Mouse (Mus musculus): ENCODE measurements around the gene Orc5. TPM values are rescaled to one million over a fixed set of nuclear protein-coding genes. Genes with fewer than 3 reads are reported as not detected.
"Not testable (repeated sequence)": the region's sequence is repeated elsewhere in the genome, so short reads cannot be mapped to it uniquely, and the experiment has no call there.

Orc5 gene
- polyA plus RNA-seq, 1 experiment, result 2.1 TPM

DNA sequence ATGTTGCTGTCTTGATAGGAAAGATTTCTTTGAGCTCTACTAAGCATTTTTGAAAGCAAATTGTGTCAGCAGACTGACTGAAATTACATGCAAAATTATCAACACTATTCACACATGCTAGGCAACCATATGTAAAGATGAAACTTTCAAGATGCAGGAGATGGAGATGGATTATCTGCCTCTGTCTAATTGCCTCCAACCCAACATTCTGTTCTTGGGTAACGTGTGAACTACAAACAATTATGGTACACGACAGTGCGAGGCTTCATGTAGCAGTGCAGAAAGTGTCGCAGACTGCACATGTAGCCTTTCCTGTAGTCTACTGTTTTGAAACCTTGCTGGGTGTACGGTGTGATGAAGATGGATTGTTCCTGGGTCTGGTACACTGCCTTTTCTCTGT, 67.7 kb downstream of the Orc5 start:
- WGBS, result 94% methylated on average over 5 of the region's 5 CpGs

GRCm38 (mm10) chr5:22472445-22472844, 77.8 kb downstream of the Orc5 start:
- not testable (repeated sequence) for H3K4me1 ChIP-seq (ENCODE audit: control insufficient read depth, insufficient read depth, insufficient read length); H3K27ac ChIP-seq (ENCODE audit: insufficient read depth, low read length); H3K27me3 ChIP-seq (ENCODE audit: control insufficient read depth, insufficient read depth, low read length); H3K36me3 ChIP-seq (ENCODE audit: control insufficient read depth, insufficient read depth, low read length); H3K4me3 ChIP-seq (ENCODE audit: extremely low read depth, insufficient read depth, insufficient read length); DNase-seq (ENCODE audit: low read depth in 1 of 2, low spot score in 2 of 2)
- 95% methylated on average over 7 of the region's 11 CpGs for WGBS

More for the DNA sequence above, 67.7 kb downstream of the Orc5 start:
- TF ChIP-seq POLR2A (IDR thresholded peaks at IDR 0.05; ENCODE audit: low read depth, low read length) (no peak), CTCF (IDR thresholded peaks at IDR 0.05; ENCODE audit: extremely low read depth, insufficient read depth, insufficient read length, insufficient replicate concordance) (no peak)
- Histone ChIP-seq H3K27me3 (ENCODE audit: control insufficient read depth, insufficient read depth, low read length) (no peaks in the 10 kb centered on the region), H3K4me3 (ENCODE audit: extremely low read depth, insufficient read depth, insufficient read length) (no peak overlapping the region), H3K27ac (ENCODE audit: insufficient read depth, low read length) (no peak overlapping the region), H3K4me1 (ENCODE audit: control insufficient read depth, insufficient read depth, insufficient read length) (no peaks in the 10 kb centered on the region), H3K36me3 (ENCODE audit: control insufficient read depth, insufficient read depth, low read length) (peaks cover 11% of the 10 kb centered on the region)
- no peak for DNase-seq (ENCODE audit: low read depth in 1 of 2, low spot score in 2 of 2)

GRCm38 (mm10) chr5:22471243-22471642, 79.0 kb downstream of the Orc5 start:
- 82% methylated on average over 4 of the region's 4 CpGs for WGBS
- DNase-seq (ENCODE audit: low read depth in 1 of 2, low spot score in 2 of 2), result no peak

DNA sequence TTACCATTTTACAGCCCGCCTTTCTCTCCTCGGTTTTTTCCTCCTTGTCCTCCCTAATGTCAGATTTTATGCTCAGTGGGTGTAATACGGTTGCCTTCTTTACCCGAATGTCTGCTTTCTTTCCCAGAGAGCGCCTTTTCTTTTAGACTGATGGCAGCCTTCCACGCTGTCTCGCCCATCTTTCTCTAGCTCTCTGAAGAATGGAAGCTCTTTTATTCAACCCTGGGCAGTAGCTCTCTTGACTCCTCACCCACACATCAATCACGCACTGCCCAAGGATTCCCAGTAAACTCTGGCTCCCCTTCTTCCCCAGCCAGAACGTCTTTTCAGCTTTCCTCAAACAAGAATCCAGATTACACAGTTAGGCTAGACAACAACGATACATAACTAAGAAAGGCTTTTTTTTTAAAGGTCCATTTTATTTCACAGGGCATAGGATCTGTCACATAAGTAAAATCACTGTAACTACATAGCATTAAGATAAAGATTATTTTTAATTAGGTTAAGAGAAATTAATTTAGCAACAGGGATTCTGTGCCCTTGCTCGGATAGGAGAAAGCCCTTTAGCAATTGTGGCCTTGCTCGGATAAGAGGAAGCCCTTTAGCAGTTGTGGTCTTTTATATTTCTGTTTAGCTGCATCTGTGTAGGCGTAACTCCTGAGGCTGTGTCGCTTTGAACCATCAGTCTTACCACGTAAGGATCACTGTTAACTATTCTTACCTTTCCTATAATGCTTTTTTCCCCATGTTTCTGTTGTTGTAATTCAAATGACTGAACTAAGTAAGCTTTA, 97.2 kb downstream of the Orc5 start:
- Histone ChIP-seq H3K4me3 (ENCODE audit: extremely low read depth, insufficient read depth, insufficient read length) (no peak overlapping the region), H3K4me1 (ENCODE audit: control insufficient read depth, insufficient read depth, insufficient read length) (no peaks in the 10 kb centered on the region), H3K27me3 (ENCODE audit: control insufficient read depth, insufficient read depth, low read length) (no peaks in the 10 kb centered on the region; the same call in 1 of the 2 replicates), H3K36me3 (ENCODE audit: control insufficient read depth, insufficient read depth, low read length) (no peaks in the 10 kb centered on the region), H3K27ac (ENCODE audit: insufficient read depth, low read length) (no peak overlapping the region)
- no peak for DNase-seq (ENCODE audit: low read depth in 1 of 2, low spot score in 2 of 2)
- WGBS, result 83% methylated on average over 15 of the region's 15 CpGs
- no peak for TF ChIP-seq POLR2A (IDR thresholded peaks at IDR 0.05; ENCODE audit: low read depth, low read length)
- TF ChIP-seq CTCF (IDR thresholded peaks at IDR 0.05; ENCODE audit: extremely low read depth, insufficient read depth, insufficient read length, insufficient replicate concordance), result no peak

More at GRCm38 (mm10) chr5:22471243-22471642, 79.0 kb downstream of the Orc5 start:
- Histone ChIP-seq H3K4me1 (ENCODE audit: control insufficient read depth, insufficient read depth, insufficient read length) (no peaks in the 10 kb centered on the region), H3K36me3 (ENCODE audit: control insufficient read depth, insufficient read depth, low read length) (no peaks in the 10 kb centered on the region), H3K27ac (ENCODE audit: insufficient read depth, low read length) (no peak overlapping the region), H3K27me3 (ENCODE audit: control insufficient read depth, insufficient read depth, low read length) (no peaks in the 10 kb centered on the region), H3K4me3 (ENCODE audit: extremely low read depth, insufficient read depth, insufficient read length) (no peak overlapping the region)
- TF ChIP-seq POLR2A (IDR thresholded peaks at IDR 0.05; ENCODE audit: low read depth, low read length) (no peak), CTCF (IDR thresholded peaks at IDR 0.05; ENCODE audit: extremely low read depth, insufficient read depth, insufficient read length, insufficient replicate concordance) (no peak)

- no peak overlapping the region for H3K27ac ChIP-seq (ENCODE audit: insufficient read depth, low read length)
- no peaks in the 10 kb centered on the region for H3K4me1 ChIP-seq (ENCODE audit: control insufficient read depth, insufficient read depth, insufficient read length)
- DNase-seq (ENCODE audit: low read depth in 1 of 2, low spot score in 2 of 2), result no peak
- no peaks in the 10 kb centered on the region for H3K36me3 ChIP-seq (ENCODE audit: control insufficient read depth, insufficient read depth, low read length)
- H3K27me3 ChIP-seq (ENCODE audit: control insufficient read depth, insufficient read depth, low read length), result no peaks in the 10 kb centered on the region; the same call in 1 of the 2 replicates
- H3K4me3 ChIP-seq (ENCODE audit: extremely low read depth, insufficient read depth, insufficient read length), result no peak overlapping the region
- TF ChIP-seq POLR2A (IDR thresholded peaks at IDR 0.05; ENCODE audit: low read depth, low read length) (no peak), CTCF (IDR thresholded peaks at IDR 0.05; ENCODE audit: extremely low read depth, insufficient read depth, insufficient read length, insufficient replicate concordance) (no peak)
- 71% methylated on average over 9 of the region's 9 CpGs for WGBS
Measured at GRCm38 (mm10) chr5:22452452-22452851, 97.8 kb downstream of the Orc5 start.

- H3K36me3 ChIP-seq (ENCODE audit: control insufficient read depth, insufficient read depth, low read length), result no peaks in the 10 kb centered on the region
- H3K4me1 ChIP-seq (ENCODE audit: control insufficient read depth, insufficient read depth, insufficient read length), result no peaks in the 10 kb centered on the region
- no peak for DNase-seq (ENCODE audit: low read depth in 1 of 2, low spot score in 2 of 2)
- 71% methylated on average over 3 of the region's 3 CpGs for WGBS
- TF ChIP-seq CTCF (IDR thresholded peaks at IDR 0.05; ENCODE audit: extremely low read depth, insufficient read depth, insufficient read length, insufficient replicate concordance) (no peak), POLR2A (IDR thresholded peaks at IDR 0.05; ENCODE audit: low read depth, low read length) (no peak)
- no peaks in the 10 kb centered on the region; the same call in 1 of the 2 replicates for H3K27me3 ChIP-seq (ENCODE audit: control insufficient read depth, insufficient read depth, low read length)
- no peak overlapping the region for H3K4me3 ChIP-seq (ENCODE audit: extremely low read depth, insufficient read depth, insufficient read length)
- no peak overlapping the region for H3K27ac ChIP-seq (ENCODE audit: insufficient read depth, low read length)
Measured at GRCm38 (mm10) chr5:22451764-22452163, 98.5 kb downstream of the Orc5 start.

GRCm38 (mm10) chr5:22449492-22449891, 100.7 kb downstream of the Orc5 start:
- no peaks in the 10 kb centered on the region for H3K4me1 ChIP-seq (ENCODE audit: control insufficient read depth, insufficient read depth, insufficient read length)
- H3K27me3 ChIP-seq (ENCODE audit: control insufficient read depth, insufficient read depth, low read length), result no peaks in the 10 kb centered on the region; the same call in 1 of the 2 replicates
- H3K4me3 ChIP-seq (ENCODE audit: extremely low read depth, insufficient read depth, insufficient read length), result no peak overlapping the region
- TF ChIP-seq CTCF (IDR thresholded peaks at IDR 0.05; ENCODE audit: extremely low read depth, insufficient read depth, insufficient read length, insufficient replicate concordance) (no peak), POLR2A (IDR thresholded peaks at IDR 0.05; ENCODE audit: low read depth, low read length) (no peak)
- no peaks in the 10 kb centered on the region for H3K36me3 ChIP-seq (ENCODE audit: control insufficient read depth, insufficient read depth, low read length)
- no peak overlapping the region for H3K27ac ChIP-seq (ENCODE audit: insufficient read depth, low read length)
- DNase-seq (ENCODE audit: low read depth in 1 of 2, low spot score in 2 of 2), result no peak
- WGBS, result 50% methylated on average over 3 of the region's 3 CpGs

Other genes with a start within 250 kb of the Orc5 start
- 3.7 and 3.8 TPM in 2 replicates for gene Reln, start 205.7 kb downstream of the Orc5 start, polyA plus RNA-seq (2012; rRNA removed)
- gene Lhfpl3, start 195.6 kb upstream of the Orc5 start, polyA plus RNA-seq (2012; rRNA removed), result 0.02 and 0.04 TPM in 2 replicates

Measured in spleen, adult 2 months (tissue).